Mouse (Mus musculus) megakaryocyte, embryonic 14.5 days (primary cell): Measurements from ENCODE around the gene Mettl16. TPM values are rescaled to one million over a fixed set of nuclear protein-coding genes. Genes with fewer than 3 reads are reported as not detected.
A peak's percentile ranks its signal among the peaks of the same experiment; 100 is the strongest.
"Not testable (repeated sequence)": the region's sequence is repeated elsewhere in the genome, so short reads cannot be mapped to it uniquely, and the experiment has no call there.

ENCODE experiments used
- H3K27me3 ChIP-seq: replicated peaks from 2 replicates; pipeline ENCODE3; 2012; ENCODE audit warnings: inconsistent platforms
- H3K36me3 ChIP-seq: replicated peaks from 2 replicates; pipeline ENCODE3; 2012; ENCODE audit warnings: low read length, inconsistent platforms, mixed read lengths
- H3K4me1 ChIP-seq: 2 replicates; pipeline ENCODE4 v1.6.1; 2012; ENCODE audit warnings: inconsistent platforms
- H3K4me3 ChIP-seq: replicated peaks from 2 replicates; pipeline ENCODE3; 2012; ENCODE audit warnings: moderate library complexity, mild to moderate bottlenecking, inconsistent platforms
- H3K9me3 ChIP-seq: 2 replicates; pipeline ENCODE4 v1.6.1; 2012; ENCODE audit warnings: inconsistent platforms
- FLI1 ChIP-seq: IDR thresholded peaks from 2 replicates; pipeline ENCODE4 v1.6.1; 2012; ENCODE audit warnings: low read length, inconsistent platforms, mixed read lengths
- GATA1 ChIP-seq: IDR thresholded peaks from 3 replicates; pipeline ENCODE4 v1.6.1; 2012; ENCODE audit warnings: mixed read lengths, low read length, inconsistent platforms, borderline replicate concordance
- polyA plus RNA-seq: library from polyadenylated mRNA; stranded (reverse); fragments of >175 nt; gene quantifications from 2 replicates; pipeline ENCODE4 v1.2.3, GENCODE M21; 2012; ENCODE audit warnings: low replicate concordance; ENCODE audit not compliant: insufficient read depth

Gene Mettl16
- polyA plus RNA-seq, 1 experiment, result 10.4 TPM

- H3K36me3 ChIP-seq, result peaks cover 41% of the 10 kb centered on the region
- peak overlapping the region; percentile 96 for H3K4me3 ChIP-seq
- TF ChIP-seq FLI1 (no peak), GATA1 (no peak)
- no peaks in the 10 kb centered on the region for H3K9me3 ChIP-seq
- H3K27me3 ChIP-seq, result peaks cover 2% of the 10 kb centered on the region
- H3K4me1 ChIP-seq, result peaks cover 35% of the 10 kb centered on the region
Observed at GRCm38 (mm10) chr11:74771650-74772049, 1.0 kb downstream of the Mettl16 start.

- Histone ChIP-seq H3K9me3 (no peaks in the 10 kb centered on the region), H3K4me1 (peaks cover 35% of the 10 kb centered on the region), H3K27me3 (no peaks in the 10 kb centered on the region), H3K36me3 (peaks cover 48% of the 10 kb centered on the region), H3K4me3 (peak overlapping the region; percentile 5)
- TF ChIP-seq GATA1 (no peak), FLI1 (no peak)
Observed at GRCm38 (mm10) chr11:74772386-74772785, 1.8 kb downstream of the Mettl16 start.

DNA sequence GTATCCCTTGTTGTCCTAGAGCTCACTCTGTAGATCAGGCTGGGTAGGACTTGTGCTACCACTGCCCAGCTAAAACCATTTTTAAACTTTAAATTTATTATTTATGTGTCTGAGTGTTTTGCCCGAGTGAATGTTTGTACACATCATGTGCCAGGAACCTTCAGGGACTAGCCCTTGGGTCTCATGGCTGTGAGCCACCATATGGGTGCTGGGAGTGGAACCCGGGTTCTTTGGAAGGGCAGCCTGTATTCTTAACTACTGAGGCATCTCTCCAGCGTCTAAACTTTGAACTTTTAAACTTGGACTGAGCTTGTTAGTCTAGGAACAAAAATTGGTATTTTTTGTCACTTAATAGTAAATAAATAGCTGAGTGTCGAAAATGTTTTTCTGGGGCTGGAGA lies 22.2 kb downstream of the Mettl16 start:
- TF ChIP-seq GATA1 (no peak), FLI1 (no peak)
- Histone ChIP-seq H3K36me3 (peaks cover 85% of the 10 kb centered on the region), H3K4me1 (peaks cover 11% of the 10 kb centered on the region), H3K27me3 (no peaks in the 10 kb centered on the region), H3K4me3 (no peak overlapping the region), H3K9me3 (no peaks in the 10 kb centered on the region)

GRCm38 (mm10) chr11:74800658-74801057 lies 30.0 kb downstream of the Mettl16 start:
- Histone ChIP-seq H3K27me3 (no peaks in the 10 kb centered on the region), H3K4me3 (no peak overlapping the region), H3K4me1 (peaks cover 27% of the 10 kb centered on the region), H3K36me3 (peaks cover 55% of the 10 kb centered on the region), H3K9me3 (no peaks in the 10 kb centered on the region)
- TF ChIP-seq GATA1 (no peak), FLI1 (no peak)

- Histone ChIP-seq H3K9me3 (no peaks in the 10 kb centered on the region), H3K27me3 (no peaks in the 10 kb centered on the region), H3K4me1 (peaks cover 18% of the 10 kb centered on the region), H3K36me3 (peaks cover 57% of the 10 kb centered on the region), H3K4me3 (no peak overlapping the region)
- TF ChIP-seq FLI1, result no peak
- no peak for TF ChIP-seq GATA1
Observed at GRCm38 (mm10) chr11:74804081-74804627, 33.5 kb downstream of the Mettl16 start.

- Histone ChIP-seq H3K4me3 (no peak overlapping the region), H3K27me3 (no peaks in the 10 kb centered on the region), H3K36me3 (peaks cover 61% of the 10 kb centered on the region), H3K9me3 (no peaks in the 10 kb centered on the region), H3K4me1 (no peaks in the 10 kb centered on the region; the same call in 1 of the 2 replicates)
- no peak for TF ChIP-seq GATA1
- no peak for TF ChIP-seq FLI1
Observed at GRCm38 (mm10) chr11:74807246-74807882, 36.7 kb downstream of the Mettl16 start.

DNA sequence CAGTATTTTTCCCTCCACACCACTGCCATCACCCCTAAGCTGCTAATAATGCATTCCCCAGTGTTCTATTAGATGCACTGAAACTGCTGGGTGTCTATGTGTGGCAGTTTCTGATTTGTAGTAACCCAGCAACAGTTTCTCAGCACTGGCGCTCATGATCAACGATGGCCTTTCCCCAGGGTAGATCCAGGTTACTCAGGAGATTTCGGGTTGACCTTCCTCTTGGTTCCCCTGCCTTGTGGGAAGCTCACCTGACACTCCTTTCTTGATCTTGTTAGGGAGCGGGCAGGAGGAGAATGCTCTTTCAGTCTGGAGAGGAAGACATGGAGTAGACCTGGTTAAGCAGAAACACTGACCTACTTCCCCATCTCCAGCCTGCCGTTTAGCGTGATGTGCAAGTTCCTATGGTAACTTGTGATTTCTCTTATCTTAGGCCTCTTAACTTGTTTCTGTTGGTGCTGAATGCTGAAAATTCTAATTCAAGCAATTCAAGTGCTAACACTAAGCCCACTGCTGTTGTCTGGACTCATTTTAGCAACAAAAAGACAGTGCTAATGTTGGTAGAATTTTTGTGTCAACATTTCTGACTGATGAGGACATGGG lies 37.7 kb downstream of the Mettl16 start:
- no peak for TF ChIP-seq FLI1
- TF ChIP-seq GATA1, result no peak
- Histone ChIP-seq H3K36me3 (peaks cover 68% of the 10 kb centered on the region), H3K4me1 (no peaks in the 10 kb centered on the region; the same call in 1 of the 2 replicates), H3K9me3 (no peaks in the 10 kb centered on the region), H3K4me3 (no peak overlapping the region), H3K27me3 (no peaks in the 10 kb centered on the region)

DNA sequence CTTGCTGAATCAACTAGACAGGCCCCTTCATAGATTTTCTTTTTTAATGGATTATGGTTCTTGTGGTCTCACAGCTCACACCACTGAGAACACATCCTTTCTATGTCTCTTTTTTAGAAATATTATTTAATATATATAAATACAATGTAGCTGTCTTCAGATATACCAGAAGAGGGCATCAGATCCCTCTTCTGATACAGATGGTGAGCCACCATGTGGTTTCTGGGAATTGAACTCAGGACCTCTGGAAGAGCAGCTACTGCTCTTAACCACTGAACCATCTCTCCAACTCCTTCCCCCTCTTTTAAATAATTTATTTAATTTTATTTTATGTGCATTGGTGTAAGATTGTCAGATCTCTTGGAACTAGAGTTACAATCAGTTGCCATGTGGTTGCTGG lies 39.5 kb downstream of the Mettl16 start:
- no peaks in the 10 kb centered on the region for H3K9me3 ChIP-seq
- no peaks in the 10 kb centered on the region for H3K27me3 ChIP-seq
- H3K4me1 ChIP-seq, result no peaks in the 10 kb centered on the region; the same call in 1 of the 2 replicates
- no peak overlapping the region for H3K4me3 ChIP-seq
- TF ChIP-seq GATA1 (no peak), FLI1 (no peak)
- H3K36me3 ChIP-seq, result peaks cover 63% of the 10 kb centered on the region

DNA sequence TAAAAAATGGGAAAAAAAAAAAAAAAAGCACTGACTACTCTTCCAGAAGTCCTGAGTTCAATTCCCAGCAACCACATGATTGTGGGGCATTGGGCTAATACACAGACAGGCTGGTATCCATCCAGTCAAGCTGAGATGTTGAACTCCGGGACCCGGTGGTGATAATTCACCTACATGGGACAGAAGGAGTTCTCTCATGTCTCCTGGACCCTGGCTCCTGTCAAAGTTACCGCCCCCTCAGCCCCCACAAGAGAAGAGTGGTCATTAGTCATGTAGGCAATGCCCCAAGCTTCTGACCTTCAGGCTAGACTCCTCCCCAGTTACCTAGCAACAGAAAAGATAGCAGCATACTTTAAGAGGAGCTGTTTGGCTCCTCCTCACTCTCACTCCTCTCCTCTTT lies 40.4 kb downstream of the Mettl16 start:
- H3K4me3 ChIP-seq, H3K9me3 ChIP-seq, H3K4me1 ChIP-seq, H3K27me3 ChIP-seq: not testable (repeated sequence)
- peaks cover 55% of the 10 kb centered on the region for H3K36me3 ChIP-seq

GRCm38 (mm10) chr11:74811538-74811937 lies 40.9 kb downstream of the Mettl16 start:
- no peaks in the 10 kb centered on the region for H3K27me3 ChIP-seq
- H3K9me3 ChIP-seq, result no peaks in the 10 kb centered on the region
- TF ChIP-seq FLI1, result no peak
- TF ChIP-seq GATA1, result no peak
- peaks cover 4% of the 10 kb centered on the region; the same call in 1 of the 2 replicates for H3K4me1 ChIP-seq
- no peak overlapping the region for H3K4me3 ChIP-seq
- peaks cover 53% of the 10 kb centered on the region for H3K36me3 ChIP-seq
